Mouse (Mus musculus): ENCODE data around the gene Il18bp. TPM values are rescaled to one million over a fixed set of nuclear protein-coding genes. Genes with fewer than 3 reads are reported as not detected.
"Not testable (repeated sequence)": the region's sequence is repeated elsewhere in the genome, so short reads cannot be mapped to it uniquely, and the experiment has no call there.

The Il18bp gene
- polyA plus RNA-seq (2014; fragmentation: Nextera tagmentation; extraction: Ambion mirVana) = 4.0 and 6.0 TPM in 2 replicates

DNA sequence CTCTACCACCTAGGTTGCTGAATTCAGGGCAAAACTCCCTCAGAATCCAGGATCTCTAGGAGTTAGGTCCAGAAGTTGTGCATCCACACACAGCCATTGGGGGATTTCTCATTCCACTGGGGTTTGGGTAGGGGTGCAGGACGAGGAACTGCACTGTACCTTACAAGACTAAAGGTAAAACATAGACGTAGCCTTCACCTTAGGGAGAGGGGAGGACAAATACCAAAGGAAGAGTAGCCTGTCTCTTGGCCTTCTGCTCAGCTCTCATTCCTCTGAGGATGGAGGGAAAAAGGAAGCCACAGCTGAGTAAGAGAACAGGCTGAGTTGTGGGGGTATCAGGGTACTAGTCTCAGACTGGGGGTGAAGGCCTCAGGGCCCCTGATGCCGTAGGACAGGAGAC, at the start of gene Il18bp:
Gene Il18bp, minus strand, starts transcription at position 101 of the 400 bp plus-strand sequence.
- H3K27ac ChIP-seq (replicated peaks; ENCODE audit: low read depth, low read length) = no peak within 1 kb of the TSS
- no peak within 1 kb of the TSS for H3K4me3 ChIP-seq (replicated peaks; ENCODE audit: low read depth, low read length)
- H3K27me3 ChIP-seq (ENCODE audit: control insufficient read depth, insufficient read depth, low read length) = no peaks in the 10 kb centered on the region
- H3K4me2 ChIP-seq (ENCODE audit: low read length) = no peak within 1 kb of the TSS
- H3K9ac ChIP-seq (replicated peaks; ENCODE audit: low read length) = no peak within 1 kb of the TSS
- H3K4me1 ChIP-seq (ENCODE audit: control insufficient read depth, insufficient read depth, low read length) = no peaks in the 10 kb centered on the region
- ATAC-seq (ENCODE audit: low FRiP score, low TSS enrichment) (no peak), DNase-seq (no peak)
- H3K9me3 ChIP-seq (ENCODE audit: control insufficient read depth, low read length) = no peaks in the 10 kb centered on the region
- 93% methylated on average over 3 of the region's 3 CpGs for WGBS
- H3K36me3 ChIP-seq (ENCODE audit: control insufficient read depth, insufficient read depth, low read length) = peaks cover 91% of the 10 kb centered on the region

DNA sequence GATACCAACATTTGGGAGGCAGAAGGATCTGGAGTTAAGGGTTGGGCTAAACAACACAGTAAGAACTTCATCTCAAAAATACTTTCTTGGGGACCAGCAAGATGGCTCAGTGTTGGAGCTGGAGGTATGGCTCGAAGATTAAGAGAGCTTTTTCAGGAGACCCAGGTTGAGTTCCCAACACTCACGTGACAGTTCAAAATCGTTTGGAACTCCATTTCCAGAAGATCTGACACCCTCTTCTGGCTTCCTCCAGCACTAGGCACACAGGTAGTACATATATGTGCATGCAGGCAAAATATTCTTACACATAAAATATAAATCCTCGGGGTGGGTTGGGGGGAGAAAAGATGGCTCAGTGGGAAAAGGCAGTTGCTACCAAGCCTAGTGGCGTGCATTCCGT, 47.9 kb upstream of the Il18bp start:
- Histone ChIP-seq H3K4me3 (replicated peaks; ENCODE audit: low read depth, low read length) (peak overlapping the region; percentile 62), H3K4me2 (ENCODE audit: low read length) (peak overlapping the region; percentile 75), H3K36me3 (ENCODE audit: control insufficient read depth, insufficient read depth, low read length) (peaks cover 3% of the 10 kb centered on the region), H3K9me3 (ENCODE audit: control insufficient read depth, low read length) (no peaks in the 10 kb centered on the region), H3K4me1 (ENCODE audit: control insufficient read depth, insufficient read depth, low read length) (peaks cover 15% of the 10 kb centered on the region), H3K9ac (replicated peaks; ENCODE audit: low read length) (peak overlapping the region; percentile 50; the same call in 1 of the 2 replicates), H3K27me3 (ENCODE audit: control insufficient read depth, insufficient read depth, low read length) (no peaks in the 10 kb centered on the region), H3K27ac (replicated peaks; ENCODE audit: low read depth, low read length) (no peak overlapping the region)
- 82% methylated on average over 6 of the region's 6 CpGs for WGBS
- no peak for ATAC-seq (ENCODE audit: low FRiP score, low TSS enrichment)
- DNase-seq = no peak

DNA sequence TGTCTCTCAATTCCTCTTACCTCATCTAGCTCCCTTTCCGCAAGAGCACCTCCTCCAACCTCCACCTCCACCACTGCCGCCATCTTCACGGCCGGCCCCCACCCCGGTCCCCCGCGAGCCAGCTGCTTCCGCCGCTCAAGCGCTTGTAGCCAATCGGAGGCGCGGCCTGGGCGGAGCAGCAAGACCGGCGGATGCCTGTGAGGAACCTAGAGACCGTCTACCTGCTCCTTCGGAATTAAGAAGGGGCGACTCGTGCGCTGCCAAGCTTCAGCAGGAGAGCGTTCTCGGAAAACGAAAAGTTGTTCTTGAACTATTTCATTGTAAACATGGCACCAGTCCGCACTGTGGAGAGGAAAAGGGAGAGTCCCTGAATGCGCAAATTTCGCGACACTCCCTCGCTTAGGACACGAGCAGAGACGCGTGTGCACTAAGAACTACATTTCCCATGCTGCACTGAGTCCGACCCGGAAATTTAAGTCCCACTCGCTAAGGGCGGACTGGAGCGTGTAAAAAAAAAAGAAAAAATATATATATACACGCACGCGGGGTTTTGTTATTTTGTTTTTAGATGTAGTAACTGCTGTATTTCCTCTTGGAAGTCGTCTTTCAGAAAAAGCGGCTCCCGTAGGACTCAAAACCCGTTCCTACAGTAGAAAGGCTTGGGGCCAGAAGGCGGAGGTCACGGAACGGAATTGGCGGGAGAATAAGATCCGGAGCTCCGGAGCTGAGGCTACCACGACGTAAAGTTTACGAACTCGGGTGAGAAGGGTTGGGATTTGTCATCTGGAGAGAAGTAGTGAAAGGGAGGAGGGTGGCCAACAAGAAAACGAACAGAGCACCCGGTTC, 46.8 kb upstream of the Il18bp start, which contains the start of the genes Rnf121, Xndc1 and Xntrpc:
Gene Rnf121, minus strand, starts transcription at position 424 of the 846 bp plus-strand sequence.
Gene Xndc1, plus strand, starts transcription at position 466 of the 846 bp plus-strand sequence.
Gene Xntrpc, plus strand, starts transcription at position 668 of the 846 bp plus-strand sequence.
- ATAC-seq (ENCODE audit: low FRiP score, low TSS enrichment) (peak; percentile 99), DNase-seq (peak; percentile 96)
- Histone ChIP-seq H3K27ac (replicated peaks; ENCODE audit: low read depth, low read length) (peak within 1 kb of the TSS; percentile 83), H3K4me3 (replicated peaks; ENCODE audit: low read depth, low read length) (peak within 1 kb of the TSS; percentile 62), H3K36me3 (ENCODE audit: control insufficient read depth, insufficient read depth, low read length) (0 out of 2 replicates have a peak, but pooled peaks cover 2% of the 10 kb centered on the region), H3K9me3 (ENCODE audit: control insufficient read depth, low read length) (no peaks in the 10 kb centered on the region), H3K4me2 (ENCODE audit: low read length) (peak within 1 kb of the TSS; percentile 75), H3K4me1 (ENCODE audit: control insufficient read depth, insufficient read depth, low read length) (peaks cover 15% of the 10 kb centered on the region), H3K9ac (replicated peaks; ENCODE audit: low read length) (peak within 1 kb of the TSS; percentile 73), H3K27me3 (ENCODE audit: control insufficient read depth, insufficient read depth, low read length) (no peaks in the 10 kb centered on the region)
- WGBS = under 1% methylated on average over 56 of the region's 56 CpGs

DNA sequence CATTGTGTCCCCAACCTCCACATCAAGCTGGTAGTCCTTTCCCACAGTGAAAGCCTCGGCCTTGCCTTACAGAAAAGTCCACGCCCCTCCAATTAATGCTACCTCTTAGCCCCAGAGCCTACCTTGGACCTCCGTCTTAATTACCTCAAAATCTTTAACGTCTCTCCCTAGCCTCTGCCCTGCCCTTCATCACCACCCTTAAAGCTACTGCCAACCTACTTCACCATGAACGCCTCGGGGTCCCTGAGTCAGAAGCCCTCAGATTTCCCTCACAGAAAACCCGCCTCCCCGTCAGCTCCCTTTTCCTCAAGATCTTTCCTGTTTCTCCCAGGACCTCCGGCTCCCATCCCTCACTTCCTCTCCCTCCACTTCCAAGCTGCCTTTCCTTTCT, 46.2 kb upstream of the Il18bp start:
- peak overlapping the region; percentile 73 for H3K9ac ChIP-seq (replicated peaks; ENCODE audit: low read length)
- no peaks in the 10 kb centered on the region for H3K9me3 ChIP-seq (ENCODE audit: control insufficient read depth, low read length)
- H3K4me3 ChIP-seq (replicated peaks; ENCODE audit: low read depth, low read length) = peak overlapping the region; percentile 62
- ATAC-seq (ENCODE audit: low FRiP score, low TSS enrichment) (peak; percentile 31; the same call in 1 of the 2 replicates), DNase-seq (no peak)
- peaks cover 15% of the 10 kb centered on the region for H3K4me1 ChIP-seq (ENCODE audit: control insufficient read depth, insufficient read depth, low read length)
- H3K4me2 ChIP-seq (ENCODE audit: low read length) = peak overlapping the region; percentile 75
- H3K36me3 ChIP-seq (ENCODE audit: control insufficient read depth, insufficient read depth, low read length) = 0 out of 2 replicates have a peak, but pooled peaks cover 5% of the 10 kb centered on the region
- H3K27me3 ChIP-seq (ENCODE audit: control insufficient read depth, insufficient read depth, low read length) = no peaks in the 10 kb centered on the region
- WGBS = under 1% methylated on average over 9 of the region's 9 CpGs
- H3K27ac ChIP-seq (replicated peaks; ENCODE audit: low read depth, low read length) = peak overlapping the region; percentile 83

DNA sequence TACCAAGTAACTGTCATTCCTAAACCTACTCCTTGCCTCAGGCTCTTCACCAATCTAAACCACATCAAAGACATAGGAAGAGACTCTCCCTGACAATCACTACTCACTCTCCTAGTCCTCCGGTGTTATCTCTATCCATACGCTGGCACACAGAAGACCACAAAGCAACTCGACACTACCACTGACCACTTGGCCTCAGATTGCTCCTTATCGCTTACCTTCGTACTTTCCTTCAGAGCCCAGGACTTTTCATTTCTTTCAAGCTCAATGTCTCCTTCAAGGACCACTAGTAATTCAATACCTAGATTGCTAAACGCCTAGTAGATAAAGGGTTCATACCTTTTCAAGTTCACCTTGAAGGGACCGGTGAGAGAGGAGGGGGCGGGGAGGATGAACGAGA, 45.4 kb upstream of the Il18bp start:
- Histone ChIP-seq H3K36me3 (ENCODE audit: control insufficient read depth, insufficient read depth, low read length) (peaks cover 12% of the 10 kb centered on the region; the same call in 1 of the 2 replicates), H3K4me3 (replicated peaks; ENCODE audit: low read depth, low read length) (peak overlapping the region; percentile 62), H3K4me1 (ENCODE audit: control insufficient read depth, insufficient read depth, low read length) (peaks cover 15% of the 10 kb centered on the region), H3K4me2 (ENCODE audit: low read length) (peak overlapping the region; percentile 75), H3K27ac (replicated peaks; ENCODE audit: low read depth, low read length) (no peak overlapping the region), H3K27me3 (ENCODE audit: control insufficient read depth, insufficient read depth, low read length) (no peaks in the 10 kb centered on the region), H3K9ac (replicated peaks; ENCODE audit: low read length) (no peak overlapping the region), H3K9me3 (ENCODE audit: control insufficient read depth, low read length) (no peaks in the 10 kb centered on the region)
- WGBS = 93% methylated on average over 9 of the region's 9 CpGs
- DNase-seq (no peak), ATAC-seq (ENCODE audit: low FRiP score, low TSS enrichment) (no peak)

DNA sequence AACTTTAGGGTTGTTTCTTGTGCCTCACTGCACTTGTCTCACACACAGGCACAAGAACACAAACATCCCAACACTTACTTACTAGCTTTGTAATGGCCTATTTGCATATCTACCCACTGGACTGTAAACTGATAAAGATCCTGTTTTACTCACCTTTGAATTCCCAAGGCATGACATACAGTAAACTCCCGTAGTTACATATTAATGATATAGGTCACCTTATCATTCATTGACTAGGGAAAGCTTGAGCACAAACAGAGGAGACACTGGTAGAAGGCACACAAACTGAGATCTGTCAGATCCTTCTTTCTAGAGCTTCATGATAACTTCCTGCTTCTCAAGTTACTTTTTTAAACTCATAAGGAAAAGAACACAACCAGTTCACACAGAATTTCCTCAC, 43.7 kb upstream of the Il18bp start:
- Histone ChIP-seq H3K4me2 (ENCODE audit: low read length) (no peak overlapping the region), H3K9me3 (ENCODE audit: control insufficient read depth, low read length) (no peaks in the 10 kb centered on the region), H3K27me3 (ENCODE audit: control insufficient read depth, insufficient read depth, low read length) (no peaks in the 10 kb centered on the region), H3K4me3 (replicated peaks; ENCODE audit: low read depth, low read length) (no peak overlapping the region), H3K36me3 (ENCODE audit: control insufficient read depth, insufficient read depth, low read length) (peaks cover 22% of the 10 kb centered on the region; the same call in 1 of the 2 replicates), H3K4me1 (ENCODE audit: control insufficient read depth, insufficient read depth, low read length) (peaks cover 15% of the 10 kb centered on the region), H3K27ac (replicated peaks; ENCODE audit: low read depth, low read length) (no peak overlapping the region), H3K9ac (replicated peaks; ENCODE audit: low read length) (no peak overlapping the region)
- ATAC-seq (ENCODE audit: low FRiP score, low TSS enrichment) (no peak), DNase-seq (no peak)
- WGBS = 100% methylated on average over 1 of the region's 1 CpGs

DNA sequence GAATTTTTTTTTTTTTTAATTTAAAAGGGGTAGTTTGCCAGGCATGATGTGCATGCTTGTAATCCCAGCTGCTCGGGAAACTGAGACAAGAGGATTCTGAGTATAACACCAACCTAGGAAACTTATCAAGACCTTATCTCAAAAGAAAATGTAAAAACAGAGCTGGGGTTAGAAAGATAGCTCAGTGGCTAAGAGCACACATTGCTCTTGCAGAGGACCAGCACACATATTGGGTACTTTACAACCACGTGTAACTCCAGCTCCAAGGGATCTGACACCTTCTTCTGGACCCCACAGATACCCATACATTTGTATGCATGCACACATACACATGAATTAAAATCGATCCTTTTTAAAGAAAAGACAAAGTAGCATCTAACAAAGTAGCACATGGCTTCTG, 42.9 kb upstream of the Il18bp start:
- no peak overlapping the region for H3K9ac ChIP-seq (replicated peaks; ENCODE audit: low read length)
- H3K4me1 ChIP-seq (ENCODE audit: control insufficient read depth, insufficient read depth, low read length) = peaks cover 14% of the 10 kb centered on the region
- no peak overlapping the region for H3K27ac ChIP-seq (replicated peaks; ENCODE audit: low read depth, low read length)
- H3K27me3 ChIP-seq (ENCODE audit: control insufficient read depth, insufficient read depth, low read length) = no peaks in the 10 kb centered on the region
- no peak for ATAC-seq (ENCODE audit: low FRiP score, low TSS enrichment)
- peaks cover 28% of the 10 kb centered on the region; the same call in 1 of the 2 replicates for H3K36me3 ChIP-seq (ENCODE audit: control insufficient read depth, insufficient read depth, low read length)
- 96% methylated on average over 3 of the region's 3 CpGs for WGBS
- H3K4me3 ChIP-seq (replicated peaks; ENCODE audit: low read depth, low read length) = no peak overlapping the region
- no peaks in the 10 kb centered on the region for H3K9me3 ChIP-seq (ENCODE audit: control insufficient read depth, low read length)
- H3K4me2 ChIP-seq (ENCODE audit: low read length) = no peak overlapping the region
- DNase-seq = no peak

DNA sequence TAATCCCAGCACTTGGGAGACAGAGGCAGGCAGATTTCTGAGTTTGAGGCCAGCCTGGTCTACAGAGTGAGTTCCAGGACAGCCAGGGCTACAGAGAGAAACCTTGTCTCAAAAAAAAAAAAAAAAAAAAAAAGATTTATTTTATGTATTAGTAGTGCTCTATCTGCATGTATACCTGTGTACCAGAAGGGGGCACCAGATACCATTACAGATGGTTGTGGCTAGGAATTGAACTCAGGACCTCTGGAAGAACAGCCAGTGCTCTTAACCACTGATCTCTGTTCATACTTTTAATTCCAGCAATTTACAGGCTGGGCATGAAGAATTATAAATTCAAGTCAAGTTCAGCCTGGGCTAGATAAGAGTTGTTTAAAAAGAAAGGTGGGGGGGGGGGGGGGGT, 30.0 kb upstream of the Il18bp start:
- not testable (repeated sequence) for H3K4me1 ChIP-seq (ENCODE audit: control insufficient read depth, insufficient read depth, low read length); H3K4me2 ChIP-seq (ENCODE audit: low read length); H3K27me3 ChIP-seq (ENCODE audit: control insufficient read depth, insufficient read depth, low read length); H3K4me3 ChIP-seq (replicated peaks; ENCODE audit: low read depth, low read length); ATAC-seq (ENCODE audit: low FRiP score, low TSS enrichment); H3K9me3 ChIP-seq (ENCODE audit: control insufficient read depth, low read length); DNase-seq; H3K27ac ChIP-seq (replicated peaks; ENCODE audit: low read depth, low read length); H3K9ac ChIP-seq (replicated peaks; ENCODE audit: low read length)
- H3K36me3 ChIP-seq (ENCODE audit: control insufficient read depth, insufficient read depth, low read length) = peaks cover 12% of the 10 kb centered on the region; the same call in 1 of the 2 replicates

All from midbrain, embryonic 14.5 days (tissue).